11 mouse cellular contexts compared by ENCODE assay signal in the genomic region with DNA sequence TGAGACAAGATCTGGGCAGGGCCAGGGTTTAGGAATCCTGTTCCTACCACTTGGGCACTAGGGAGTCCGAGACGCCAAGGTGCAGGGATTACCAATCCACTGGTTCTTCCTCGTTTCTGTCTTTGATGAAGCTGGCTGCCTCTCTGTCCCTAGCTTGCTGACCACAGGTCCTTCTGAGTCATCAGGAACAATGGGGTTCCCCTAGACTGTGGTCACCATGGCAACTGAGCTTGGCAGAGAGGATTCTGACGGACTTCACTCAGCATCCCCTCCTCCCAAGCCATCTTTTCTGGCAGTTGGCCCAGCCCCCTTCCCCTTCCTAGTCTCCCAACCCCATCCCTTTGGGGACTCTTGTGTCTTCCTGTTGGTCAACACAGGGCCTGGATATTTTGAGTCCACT. TPM values are rescaled to one million over a fixed set of nuclear protein-coding genes. Genes with fewer than 3 reads are reported as not detected.
DNase-seq lines count a peak whose midpoint lies in the region; ATAC-seq lines count a peak whose summit lies in the region.
"Had no signal": no experiment of that assay in that cellular context is flagged by ENCODE, and none has a peak within 500 bp of the region (broad histone marks: within the 10 kb centered on the region; RNA-seq: fewer than 3 reads in every experiment).

No protein-coding gene starts in this region.

- no peak for DNase-seq in forebrain, embryonic 11.5 days (ENCODE audit: low spot score)
- peak; percentile 76 for DNase-seq in MN1 (ENCODE audit: low spot score)
- DNase-seq in embryo, embryonic 11 days = peak; percentile 64
- DNase-seq in midbrain, embryonic 11.5 days (ENCODE audit: low spot score, missing footprints) = peak; percentile 85
- DNase-seq in c-Kit-positive CD71-positive TER-119-positive erythroid progenitor cells, embryonic 14.5 days (ENCODE audit: low spot score) = no peak

- peaks cover 8% of the 10 kb centered on the region for H3K4me1 ChIP-seq in forebrain, embryonic 12.5 days
- peaks cover 6% of the 10 kb centered on the region for H3K4me1 ChIP-seq in forebrain, embryonic 11.5 days (replicated peaks; ENCODE audit: control insufficient read depth, insufficient read depth, low read length)
- peaks cover 7% of the 10 kb centered on the region for H3K4me1 ChIP-seq in midbrain, embryonic 11.5 days (ENCODE audit: control insufficient read depth, insufficient read depth, low read length)
- no peaks in the 10 kb centered on the region for H3K4me1 ChIP-seq in kidney, embryonic 15.5 days
- H3K4me1 ChIP-seq: embryonic facial prominence, embryonic 13.5 days; megakaryocyte, embryonic 14.5 days had no signal

- H3K9me3 ChIP-seq in forebrain, embryonic 12.5 days = 0 out of 2 replicates have a peak, but pooled peaks cover 5% of the 10 kb centered on the region
- no peaks in the 10 kb centered on the region; the same call in 1 of the 2 replicates for H3K9me3 ChIP-seq in forebrain, embryonic 11.5 days (ENCODE audit: control insufficient read depth, low read length)
- H3K9me3 ChIP-seq in midbrain, embryonic 11.5 days (ENCODE audit: control insufficient read depth, low read length) = peaks cover 6% of the 10 kb centered on the region
- H3K9me3 ChIP-seq in kidney, embryonic 15.5 days (replicated peaks) = 0 out of 2 replicates have a peak, but pooled peaks cover 2% of the 10 kb centered on the region

- no peaks in the 10 kb centered on the region for H3K27me3 ChIP-seq in forebrain, embryonic 12.5 days
- no peaks in the 10 kb centered on the region for H3K27me3 ChIP-seq in forebrain, embryonic 11.5 days (ENCODE audit: control insufficient read depth, insufficient read depth, low read length)
- H3K27me3 ChIP-seq in midbrain, embryonic 11.5 days (ENCODE audit: control insufficient read depth, insufficient read depth, low read length) = no peaks in the 10 kb centered on the region
- no peaks in the 10 kb centered on the region for H3K27me3 ChIP-seq in kidney, embryonic 15.5 days
- H3K27me3 ChIP-seq: embryonic facial prominence, embryonic 13.5 days; megakaryocyte, embryonic 14.5 days had no signal

- no peak overlapping the region for H3K4me2 ChIP-seq in forebrain, embryonic 12.5 days
- H3K4me2 ChIP-seq in forebrain, embryonic 11.5 days (ENCODE audit: low read depth, low read length, severe bottlenecking) = no peak overlapping the region
- H3K4me2 ChIP-seq in midbrain, embryonic 11.5 days = no peak overlapping the region
- no peak overlapping the region for H3K4me2 ChIP-seq in kidney, embryonic 15.5 days
- H3K4me2 ChIP-seq: embryonic facial prominence, embryonic 13.5 days; liver, embryonic 11.5 days had no signal

- H3K9ac ChIP-seq in forebrain, embryonic 12.5 days = no peak overlapping the region
- H3K9ac ChIP-seq in forebrain, embryonic 11.5 days (ENCODE audit: low read length) = no peak overlapping the region
- no peak overlapping the region for H3K9ac ChIP-seq in midbrain, embryonic 11.5 days (ENCODE audit: low read length)
- H3K9ac ChIP-seq in kidney, embryonic 15.5 days = no peak overlapping the region
- H3K9ac ChIP-seq: embryonic facial prominence, embryonic 13.5 days had no signal

- 0 out of 2 replicates have a peak overlapping the region, but pooled peaks have one; percentile 25 for H3K27ac ChIP-seq in forebrain, embryonic 12.5 days
- no peak overlapping the region for H3K27ac ChIP-seq in forebrain, embryonic 11.5 days (ENCODE audit: low read depth, low read length)
- no peak overlapping the region; the same call in 1 of the 2 replicates for H3K27ac ChIP-seq in midbrain, embryonic 11.5 days (ENCODE audit: low read depth, low read length)
- H3K27ac ChIP-seq in kidney, embryonic 15.5 days = no peak overlapping the region
- H3K27ac ChIP-seq: embryonic facial prominence, embryonic 13.5 days had no signal

- no peak overlapping the region for H3K4me3 ChIP-seq in forebrain, embryonic 12.5 days (replicated peaks)
- no peak overlapping the region for H3K4me3 ChIP-seq in forebrain, embryonic 11.5 days (ENCODE audit: low read depth, low read length)
- H3K4me3 ChIP-seq in midbrain, embryonic 11.5 days (ENCODE audit: low read depth, low read length) = no peak overlapping the region
- no peak overlapping the region for H3K4me3 ChIP-seq in kidney, embryonic 15.5 days (replicated peaks)
- H3K4me3 ChIP-seq: embryonic facial prominence, embryonic 13.5 days; megakaryocyte, embryonic 14.5 days had no signal

- WGBS in forebrain, embryonic 12.5 days = 14% methylated on average over 4 of the region's 4 CpGs
- WGBS in forebrain, embryonic 11.5 days = 12% methylated on average over 4 of the region's 4 CpGs
- 16% methylated on average over 4 of the region's 4 CpGs for WGBS in midbrain, embryonic 11.5 days
- WGBS in kidney, embryonic 15.5 days = 49% methylated on average over 4 of the region's 4 CpGs

- peak; percentile 53; the same call in 1 of the 2 replicates for ATAC-seq in forebrain, embryonic 12.5 days (ENCODE audit: low FRiP score)
- no peak for ATAC-seq in forebrain, embryonic 11.5 days (replicated peaks; ENCODE audit: low FRiP score)
- ATAC-seq in midbrain, embryonic 11.5 days (ENCODE audit: low FRiP score) = peak; percentile 75
- no peak for ATAC-seq in kidney, embryonic 15.5 days (replicated peaks; ENCODE audit: low FRiP score)
- ATAC-seq in megakaryocyte, adult 5-6 weeks (ENCODE audit: poor library complexity, severe bottlenecking) = no peak

- H3K36me3 ChIP-seq in forebrain, embryonic 12.5 days (replicated peaks) = peaks cover 55% of the 10 kb centered on the region
- peaks cover 4% of the 10 kb centered on the region; the same call in 1 of the 2 replicates for H3K36me3 ChIP-seq in forebrain, embryonic 11.5 days (ENCODE audit: control insufficient read depth, insufficient read depth, low read length)
- peaks cover 7% of the 10 kb centered on the region for H3K36me3 ChIP-seq in midbrain, embryonic 11.5 days (ENCODE audit: control insufficient read depth, insufficient read depth, low read length)
- H3K36me3 ChIP-seq in kidney, embryonic 15.5 days = peaks cover 43% of the 10 kb centered on the region

RNA-seq across cellular contexts. Expression of gene Castor2, which starts 32.1 kb away (rescaled TPM):
- polyA plus RNA-seq in forebrain, embryonic 12.5 days (2016; fragmentation: Nextera tagmentation; extraction: Ambion mirVana) = 19.4 and 23.1 TPM in 2 replicates
- polyA plus RNA-seq in forebrain, embryonic 11.5 days (2014; fragmentation: Nextera tagmentation; extraction: Ambion mirVana) = 11.8 and 13.9 TPM in 2 replicates
- 10.8 and 11.7 TPM in 2 replicates for polyA plus RNA-seq in midbrain, embryonic 11.5 days (2014; fragmentation: Nextera tagmentation; extraction: Ambion mirVana)
- polyA plus RNA-seq in kidney, embryonic 15.5 days (2015; fragmentation: Nextera tagmentation; extraction: Ambion mirVana) = 10.2 and 12.8 TPM in 2 replicates
- total RNA-seq in megakaryocyte, adult 5-6 weeks (2015) = 5.7 and 7.2 TPM in 2 replicates
- total RNA-seq in megakaryocyte, adult 5-6 weeks (2017) = 2.1 TPM in 2 replicates

RNA-seq across cellular contexts. Expression of gene Rcc1l, which starts 45.0 kb away (rescaled TPM):
- 29.4 TPM in 2 replicates for polyA plus RNA-seq in forebrain, embryonic 12.5 days (2016; fragmentation: Nextera tagmentation; extraction: Ambion mirVana)
- polyA plus RNA-seq in forebrain, embryonic 11.5 days (2014; fragmentation: Nextera tagmentation; extraction: Ambion mirVana) = 29.1 and 34.7 TPM in 2 replicates
- 24.5 and 27.5 TPM in 2 replicates for polyA plus RNA-seq in midbrain, embryonic 11.5 days (2014; fragmentation: Nextera tagmentation; extraction: Ambion mirVana)
- polyA plus RNA-seq in kidney, embryonic 15.5 days (2015; fragmentation: Nextera tagmentation; extraction: Ambion mirVana) = 34.6 and 37.2 TPM in 2 replicates
- total RNA-seq in megakaryocyte, adult 5-6 weeks (2015) = 2.9 and 3.4 TPM in 2 replicates
- total RNA-seq in megakaryocyte, adult 5-6 weeks (2017) = 1.8 and 2.1 TPM in 2 replicates

RNA-seq across cellular contexts. Expression of gene Gtf2ird2, which starts 52.2 kb away (rescaled TPM):
- polyA plus RNA-seq in forebrain, embryonic 12.5 days (2016; fragmentation: Nextera tagmentation; extraction: Ambion mirVana) = 11.6 and 12.4 TPM in 2 replicates
- polyA plus RNA-seq in forebrain, embryonic 11.5 days (2014; fragmentation: Nextera tagmentation; extraction: Ambion mirVana) = 8.4 and 9.8 TPM in 2 replicates
- 6.6 and 7.4 TPM in 2 replicates for polyA plus RNA-seq in midbrain, embryonic 11.5 days (2014; fragmentation: Nextera tagmentation; extraction: Ambion mirVana)
- polyA plus RNA-seq in kidney, embryonic 15.5 days (2015; fragmentation: Nextera tagmentation; extraction: Ambion mirVana) = 9.1 and 9.6 TPM in 2 replicates
- 2.7 and 4.4 TPM in 2 replicates for total RNA-seq in megakaryocyte, adult 5-6 weeks (2015)
- 2.5 and 3.2 TPM in 2 replicates for total RNA-seq in megakaryocyte, adult 5-6 weeks (2017)

Comparison
In these comparisons a context has a peak if more than half of its experiments do, and no peak if none do; other contexts are left out.
1. ATAC-seq: peak in forebrain, embryonic 12.5 days (single experiment) and midbrain, embryonic 11.5 days (single experiment); none in forebrain, embryonic 11.5 days (single experiment), kidney, embryonic 15.5 days (single experiment) and megakaryocyte, adult 5-6 weeks (single experiment).
2. DNase-seq: peak in MN1 (single experiment), embryo, embryonic 11 days (single experiment) and midbrain, embryonic 11.5 days (single experiment); none in forebrain, embryonic 11.5 days (single experiment) and c-Kit-positive CD71-positive TER-119-positive erythroid progenitor cells, embryonic 14.5 days (single experiment).